Mouse (Mus musculus) skeletal muscle tissue, adult 2 months (tissue): ENCODE measurements around the gene Gfi1.

ENCODE experiments used
- DNase-seq: peaks from one replicate; pipeline ENCODE4 v3.0.0-alpha.2; 2012; ENCODE audit warnings: low read depth, low spot score

Gene Gfi1

DNA sequence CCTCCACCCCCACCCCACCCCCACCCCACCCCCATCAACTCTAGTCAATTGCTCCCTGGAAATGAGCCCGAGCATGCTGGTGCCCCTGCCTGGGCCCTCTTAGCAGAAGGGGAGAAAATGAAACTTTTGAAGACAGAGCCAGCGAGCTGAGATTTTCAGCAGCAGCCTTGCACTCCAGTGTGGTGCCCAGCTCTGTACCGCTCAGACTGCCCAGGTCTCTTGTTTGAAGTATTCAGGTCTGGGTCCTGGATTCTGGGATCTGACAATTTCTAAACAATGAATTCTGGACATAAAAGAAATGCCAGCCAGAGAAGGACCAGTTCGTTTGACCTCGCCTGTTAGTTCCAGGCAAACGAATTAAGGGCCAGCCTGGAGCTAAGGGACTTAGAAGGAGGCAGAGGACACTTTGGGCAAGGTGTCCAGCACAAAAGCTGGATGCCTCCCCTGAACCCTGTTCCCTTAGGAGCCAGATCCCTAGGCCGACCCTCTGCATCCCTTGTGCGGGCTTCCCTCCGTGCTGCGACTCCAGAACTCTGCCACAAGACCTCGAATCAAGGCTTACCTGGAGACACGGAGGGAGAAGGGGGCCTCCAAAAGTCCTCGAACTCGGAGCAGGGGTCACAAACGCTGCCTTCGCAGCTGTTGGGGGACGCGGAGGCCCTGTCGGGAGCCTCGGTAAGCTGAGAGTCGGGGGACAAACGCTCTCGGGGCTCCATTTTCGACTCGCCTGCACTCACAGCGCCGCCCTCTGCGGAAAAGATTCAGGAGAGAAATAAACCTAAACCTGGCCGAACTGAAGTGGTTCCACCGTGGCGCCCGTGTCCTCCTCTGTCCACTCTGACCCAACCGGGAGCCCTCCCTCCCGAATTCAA, 2.9 kb downstream of the Gfi1 start:
- no peak for DNase-seq

DNA sequence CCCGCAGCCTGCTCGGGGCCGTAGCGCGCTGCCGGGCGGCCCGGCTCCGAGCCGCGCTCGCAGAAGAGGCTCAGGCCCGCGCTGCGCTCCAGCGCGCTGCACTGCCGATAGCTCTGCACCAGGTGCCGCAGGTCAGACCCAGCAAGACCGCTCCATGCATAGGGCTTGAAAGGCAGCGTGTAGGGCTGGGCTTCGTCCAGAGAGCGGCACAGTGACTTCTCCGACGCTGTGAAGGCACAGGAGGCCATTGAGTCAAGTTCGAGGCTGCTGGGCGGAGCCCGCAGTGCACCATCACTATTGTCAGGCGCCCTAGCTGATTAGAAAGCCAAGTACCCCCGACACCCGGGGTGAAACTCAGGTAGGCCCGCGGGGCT, 4.2 kb downstream of the Gfi1 start:
- no peak for DNase-seq

DNA sequence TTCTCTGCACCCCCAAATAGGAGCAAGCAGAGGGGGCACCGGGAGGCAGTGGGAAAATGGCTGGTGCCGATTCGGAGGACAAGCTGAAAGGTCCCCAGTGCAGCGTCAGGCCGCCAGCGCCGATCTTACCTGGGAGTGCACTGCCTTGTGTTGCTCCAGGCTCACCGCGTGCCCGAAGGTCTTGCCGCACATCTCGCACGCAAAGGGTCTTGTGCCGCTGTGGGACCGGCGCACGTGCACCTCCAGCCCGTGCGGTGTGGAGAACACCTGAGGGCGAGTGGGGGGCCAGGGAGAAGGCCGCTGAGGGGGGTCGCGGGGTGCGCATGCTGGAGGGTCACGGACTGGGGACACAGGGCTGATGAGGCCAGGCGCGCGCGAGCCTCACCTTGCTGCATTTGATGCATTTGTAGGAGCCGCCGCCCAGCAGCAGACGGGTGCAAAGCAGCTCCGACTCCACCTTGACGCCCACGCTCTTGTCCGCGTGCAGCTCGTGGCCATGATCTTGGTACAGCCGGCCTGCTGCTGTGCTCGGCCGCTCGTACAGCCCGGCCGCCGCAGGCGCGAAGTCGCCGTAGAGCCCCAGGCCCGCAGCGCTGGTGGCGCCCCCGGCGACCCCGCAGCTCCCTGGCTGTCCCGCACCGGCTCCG, 4.7 kb downstream of the Gfi1 start:
- no peak for DNase-seq

DNA sequence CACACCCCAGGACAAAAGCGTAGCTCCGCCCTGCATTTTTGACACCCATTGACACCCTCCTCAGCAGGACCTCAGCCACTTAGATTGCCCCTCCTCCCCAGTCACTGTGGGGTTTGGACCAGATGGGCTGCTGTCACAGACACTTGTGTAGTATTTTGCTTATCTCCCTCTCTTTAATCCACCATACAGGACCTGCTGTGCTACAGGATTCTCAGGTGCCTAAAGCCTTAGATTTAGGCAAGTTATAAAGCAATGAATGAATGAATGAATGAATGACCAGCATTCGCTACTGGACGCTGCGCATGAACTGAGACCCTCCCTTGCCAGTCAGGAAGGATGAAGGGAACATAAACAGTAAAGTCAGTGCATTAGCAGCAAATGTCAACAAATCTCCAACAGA, 5.3 kb downstream of the Gfi1 start:
- DNase-seq, result no peak

DNA sequence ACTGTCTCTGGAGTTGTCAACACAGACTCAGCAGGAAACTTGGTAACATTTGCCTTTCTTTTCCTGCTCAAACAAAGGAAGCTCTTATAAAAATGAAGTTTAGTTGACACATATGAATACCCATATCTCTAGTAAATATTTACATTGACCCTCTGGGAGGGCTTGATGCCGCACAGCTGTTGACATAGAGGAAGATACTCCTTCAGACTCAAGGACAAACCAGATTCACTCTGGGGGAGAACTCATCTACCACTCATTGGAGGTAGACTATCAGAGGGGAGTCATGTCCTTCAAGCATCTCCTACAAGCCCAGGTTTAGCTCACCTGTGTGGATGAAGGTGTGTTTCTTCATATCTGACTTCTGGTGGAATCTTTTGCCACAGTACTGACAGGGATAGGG, 6.0 kb downstream of the Gfi1 start:
- DNase-seq, result no peak

DNA sequence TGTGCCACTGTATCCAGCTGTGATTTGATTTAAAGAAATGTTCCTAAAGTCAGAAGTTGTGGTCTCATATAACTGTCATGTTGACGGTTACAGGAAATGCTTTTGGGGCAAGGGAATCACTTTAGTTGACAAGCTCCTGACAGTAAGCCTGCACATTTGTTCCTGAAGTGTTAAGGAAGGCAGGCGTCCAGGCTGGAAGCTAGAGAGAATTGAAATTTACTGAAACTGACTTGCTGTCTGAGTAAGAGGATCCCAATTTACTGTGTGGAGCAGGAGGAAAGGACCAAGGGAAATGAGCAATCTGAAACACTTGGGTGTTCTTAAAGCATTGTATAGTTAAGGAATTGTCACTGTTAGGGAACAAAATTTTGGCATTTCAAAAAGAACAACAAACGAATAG, 6.6 kb downstream of the Gfi1 start:
- DNase-seq, result no peak

DNA sequence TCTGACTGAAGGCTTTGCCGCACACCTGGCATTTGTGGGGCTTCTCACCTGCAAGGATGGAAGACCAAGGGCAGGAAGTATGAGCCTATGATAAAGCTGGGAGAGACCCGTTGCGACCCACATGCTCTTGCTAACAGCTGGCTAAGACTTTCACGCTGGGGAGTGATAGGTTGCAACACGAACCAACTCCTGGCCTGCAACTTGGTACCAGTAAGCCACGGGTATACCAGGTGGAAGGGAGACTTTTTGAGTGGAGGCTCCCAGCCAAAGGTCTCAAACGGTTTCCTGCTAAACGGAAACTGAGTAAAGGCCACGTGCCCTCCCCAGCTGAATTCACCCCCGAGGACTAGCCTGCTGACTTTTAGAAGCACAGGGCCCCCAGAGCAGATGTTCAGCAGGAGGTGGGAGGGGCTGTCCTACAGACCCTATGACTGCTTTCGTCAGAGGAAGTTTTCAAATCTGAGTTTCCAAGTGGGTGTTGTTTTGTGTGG, 7.9 kb downstream of the Gfi1 start:
- DNase-seq, result no peak

DNA sequence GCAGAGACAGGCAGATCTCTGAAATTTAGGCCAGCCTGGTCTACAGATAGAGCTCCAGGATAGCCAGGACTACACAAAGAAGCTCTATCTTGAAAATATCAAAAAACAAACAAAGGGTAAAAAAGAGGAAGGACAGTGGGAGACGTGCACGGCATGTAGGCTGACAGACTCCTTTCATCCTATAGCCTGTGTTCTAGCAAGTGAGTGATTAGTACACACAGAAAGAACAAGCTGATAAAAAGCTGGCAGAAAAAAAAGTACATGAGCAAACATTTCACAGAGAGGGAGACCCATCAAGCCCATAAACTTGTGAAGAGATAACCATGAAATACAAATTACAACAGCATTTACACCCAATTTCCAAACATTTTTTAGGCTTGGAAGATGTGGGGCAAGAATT, 14.1 kb downstream of the Gfi1 start:
- no peak for DNase-seq

DNA sequence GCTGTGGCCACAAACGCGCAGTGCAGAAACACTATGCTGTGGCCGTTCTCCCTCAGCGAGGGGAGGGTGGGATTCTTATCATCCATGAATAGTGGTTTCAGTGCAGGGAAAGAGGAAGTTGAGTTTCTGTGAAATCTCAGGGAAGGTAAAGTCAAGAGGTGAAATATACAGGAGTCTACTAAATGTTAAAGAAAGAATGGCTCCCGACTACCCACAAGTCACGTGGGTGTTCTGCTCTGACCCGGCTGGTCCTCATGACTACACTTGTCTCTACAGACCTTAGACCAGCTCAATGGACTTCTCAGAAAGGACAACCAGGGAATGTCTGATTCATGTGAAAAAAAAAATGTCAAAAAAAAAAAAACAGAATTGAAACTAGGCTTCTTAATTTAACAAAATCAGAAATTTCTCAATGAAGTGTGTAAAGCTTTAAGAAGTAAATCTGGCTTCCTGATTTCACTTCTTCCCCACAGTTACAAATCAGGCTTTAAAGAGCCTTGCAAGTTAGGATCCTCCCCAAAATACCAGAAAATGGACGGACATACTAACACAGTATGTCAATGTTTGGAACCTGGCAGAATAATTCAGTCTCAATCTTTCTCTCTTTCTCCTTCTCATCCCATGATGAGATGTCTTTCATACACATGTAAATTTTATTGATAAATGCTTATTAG, 17.6 kb downstream of the Gfi1 start:
- no peak for DNase-seq

DNA sequence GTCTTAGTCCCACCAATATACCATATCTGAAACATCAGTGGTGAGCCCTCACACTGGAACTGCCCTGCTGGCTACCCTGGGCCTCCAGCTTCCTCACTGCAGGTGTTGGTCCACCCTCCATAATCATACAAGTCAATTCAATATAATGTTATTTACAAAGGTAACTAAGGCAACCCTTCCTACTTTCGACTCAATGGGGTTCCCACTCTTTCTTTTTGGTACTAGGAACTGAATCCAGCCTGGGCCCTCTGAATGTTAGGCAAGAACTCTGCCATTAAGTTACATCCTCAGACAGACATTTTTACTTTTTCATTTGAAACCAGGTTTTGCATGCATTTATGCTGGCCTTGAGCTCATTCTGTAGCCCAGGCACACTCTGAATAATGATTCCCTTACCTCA, 19.6 kb downstream of the Gfi1 start:
- DNase-seq, result no peak

DNA sequence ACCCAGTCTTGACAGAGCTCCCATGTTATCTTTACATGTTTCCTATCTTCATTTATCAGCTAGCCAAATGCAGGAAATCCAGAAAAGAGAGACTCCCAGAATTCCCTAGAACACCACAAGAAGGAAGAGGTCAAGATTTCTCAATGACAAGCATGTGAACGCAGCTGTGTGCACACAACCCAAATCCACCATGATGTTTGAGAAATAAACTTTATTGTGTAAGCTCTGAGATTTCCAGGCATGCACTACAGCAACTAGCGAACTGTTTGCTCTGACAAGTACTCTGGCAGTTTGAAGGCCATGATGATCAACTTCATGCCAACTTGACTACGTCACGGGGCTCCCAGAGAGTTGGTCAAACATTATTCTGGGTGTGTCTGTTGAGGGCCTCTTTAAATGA, 20.1 kb downstream of the Gfi1 start:
- DNase-seq, result no peak

DNA sequence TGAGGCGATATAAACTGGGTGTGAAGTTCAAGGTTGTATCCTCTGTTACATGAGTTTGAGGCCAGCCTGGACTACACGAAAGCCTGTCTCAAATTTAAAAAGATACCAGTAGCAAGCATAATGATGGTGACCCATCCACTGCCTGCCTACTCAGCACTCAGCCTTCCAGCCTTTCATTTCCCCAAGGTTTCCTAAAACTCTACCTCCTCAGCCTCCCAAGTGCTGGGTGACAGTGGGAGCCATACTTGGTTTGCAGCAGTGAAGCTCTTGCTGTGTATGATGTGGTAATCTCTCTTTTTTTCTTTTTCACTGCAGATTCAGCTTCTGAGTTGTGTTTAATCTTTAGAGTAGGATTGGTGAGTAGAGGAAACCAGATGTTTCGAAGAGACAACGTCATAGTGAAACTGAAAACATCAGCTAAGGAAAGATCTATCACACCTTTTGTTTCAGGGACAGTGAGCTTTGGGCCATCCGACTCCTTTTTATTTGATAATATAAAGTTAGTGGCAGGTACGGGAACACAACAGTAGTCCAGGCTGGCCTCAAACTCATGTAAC, 22.6 kb downstream of the Gfi1 start:
- no peak for DNase-seq

DNA sequence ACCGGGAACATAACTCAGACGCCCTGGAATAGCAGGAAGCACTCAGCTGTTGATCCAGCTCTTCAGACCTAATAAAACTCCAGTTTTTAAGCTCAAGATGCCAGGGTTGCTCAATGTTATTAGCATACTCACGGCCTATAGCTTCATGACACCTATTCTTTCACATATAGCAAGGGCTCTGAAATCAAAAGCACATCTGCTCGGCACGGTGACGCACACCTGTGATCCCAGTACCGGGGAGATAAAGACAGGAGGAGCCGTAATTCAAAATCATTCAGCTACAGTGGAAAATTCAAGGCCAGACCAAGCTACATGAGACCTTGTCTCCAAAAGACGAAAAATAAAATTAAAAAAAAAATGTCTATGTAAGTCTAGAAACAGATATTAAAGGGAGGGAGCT, 24.2 kb downstream of the Gfi1 start:
- no peak for DNase-seq

DNA sequence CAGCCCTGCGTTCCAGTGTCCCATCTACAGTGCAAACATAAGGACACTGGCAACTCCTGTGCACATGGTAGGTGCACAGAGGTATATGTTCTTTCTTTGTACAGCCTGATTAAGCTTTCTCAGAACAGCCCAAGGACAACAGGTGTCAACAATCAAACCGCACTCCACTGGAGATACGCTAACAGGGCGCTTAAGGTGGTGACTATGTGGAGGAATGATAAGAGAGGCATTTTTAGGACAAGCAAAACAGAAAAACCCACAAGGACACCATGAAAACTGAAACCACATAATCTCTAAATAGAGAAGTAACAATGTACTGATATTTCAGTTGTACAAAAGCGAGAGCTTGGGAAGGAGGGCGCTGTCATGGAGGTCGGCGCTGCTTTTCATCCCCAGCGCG, 25.0 kb downstream of the Gfi1 start:
- no peak for DNase-seq

DNA sequence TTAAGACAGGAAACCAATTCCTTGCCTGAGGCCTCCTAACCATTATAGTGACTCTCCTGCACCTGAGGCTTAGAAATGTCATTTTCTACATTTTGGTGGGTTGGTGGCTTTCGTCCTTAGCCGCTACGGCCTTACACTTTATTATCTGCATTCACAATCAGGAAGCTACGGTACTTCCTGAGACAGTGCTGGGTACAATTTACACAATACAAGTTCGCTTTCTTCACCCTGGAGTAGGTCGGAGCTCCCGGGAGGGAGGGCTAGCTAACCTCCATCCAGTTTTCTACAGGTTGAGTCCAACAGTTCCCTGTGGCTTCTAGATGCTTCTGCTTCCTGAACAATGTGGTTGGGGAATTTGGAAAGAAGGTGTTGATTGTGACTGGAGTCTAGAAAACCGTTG, 26.9 kb downstream of the Gfi1 start:
- no peak for DNase-seq

DNA sequence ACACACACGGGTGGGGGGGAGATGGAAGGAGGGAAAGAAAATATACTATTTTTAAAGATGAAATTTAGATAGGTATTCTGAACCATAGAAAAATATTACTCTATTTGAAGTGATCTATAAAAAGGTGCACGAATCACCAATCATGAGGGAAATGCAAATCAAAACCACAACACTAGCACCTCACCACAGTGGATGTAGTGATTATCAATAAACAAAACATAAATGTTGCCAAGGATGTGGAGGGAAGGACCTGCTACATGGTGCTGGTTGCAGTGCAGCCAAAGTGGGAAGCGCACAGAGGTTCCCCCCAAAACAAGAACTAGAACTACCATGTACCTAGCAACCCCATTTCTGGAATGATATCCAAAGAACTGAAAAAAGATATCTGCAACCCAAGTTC, 30.8 kb downstream of the Gfi1 start:
- no peak for DNase-seq

DNA sequence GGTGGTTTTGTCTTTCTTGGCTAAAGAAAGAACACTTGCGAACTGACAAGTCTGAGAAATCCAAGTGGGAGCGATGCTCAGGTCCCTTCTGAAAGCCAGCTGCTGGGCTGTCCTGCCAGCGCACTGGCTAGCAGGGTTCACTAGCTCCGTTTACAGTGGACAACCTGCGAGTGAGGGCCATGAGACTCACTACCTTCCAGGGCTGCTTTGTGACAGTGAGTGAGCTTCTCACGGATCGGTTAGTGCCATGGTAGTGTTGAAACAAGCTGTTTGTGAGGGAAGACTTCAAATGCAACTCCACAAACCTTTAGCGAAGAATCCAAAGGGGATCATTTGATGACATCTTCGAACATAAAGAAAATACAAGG, 37.4 kb downstream of the Gfi1 start:
- DNase-seq, result no peak

DNA sequence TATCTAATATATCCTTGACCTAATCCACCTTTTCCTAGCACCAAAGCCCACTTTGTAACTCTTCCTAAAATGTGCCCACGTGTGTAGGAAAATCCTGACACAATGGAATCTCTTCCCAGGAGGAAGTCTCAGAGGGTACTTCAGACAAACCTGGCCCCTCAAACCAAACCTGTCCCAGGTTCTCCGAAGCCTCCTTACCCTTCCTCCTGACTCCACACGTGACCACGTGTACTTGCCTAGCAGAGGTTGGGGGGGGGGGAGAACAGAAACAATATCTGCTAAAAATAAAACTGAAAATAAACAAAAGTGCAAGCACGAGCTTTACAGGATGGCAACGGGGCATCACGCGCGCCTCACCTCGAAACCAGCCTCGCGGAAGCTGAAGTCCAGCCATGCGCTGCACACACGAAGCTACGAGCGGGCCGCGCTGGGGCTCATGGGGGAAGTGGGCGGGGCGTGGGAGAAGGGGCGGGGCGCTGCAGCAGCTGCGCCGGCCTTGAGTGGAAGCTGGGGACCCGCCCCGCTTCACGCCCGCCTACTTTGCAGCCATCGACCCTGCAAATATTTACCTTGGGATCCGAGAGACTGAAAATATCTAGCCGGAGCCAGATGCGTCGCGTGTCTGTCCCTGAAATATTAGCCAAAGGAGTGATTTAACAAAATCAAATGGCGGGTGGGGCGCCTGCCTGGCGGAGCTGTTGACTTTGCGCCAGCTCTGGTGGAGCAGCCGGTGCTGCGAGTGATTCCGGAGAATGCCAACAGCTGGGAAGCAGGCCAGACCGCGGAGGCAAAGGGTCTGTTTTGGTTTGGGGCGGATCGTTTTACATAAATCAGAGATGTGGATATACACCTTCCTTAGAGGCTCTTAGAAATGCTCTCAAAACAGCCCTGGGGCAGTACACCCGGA, 38.0 kb downstream of the Gfi1 start:
- DNase-seq, result peak; percentile 31

DNA sequence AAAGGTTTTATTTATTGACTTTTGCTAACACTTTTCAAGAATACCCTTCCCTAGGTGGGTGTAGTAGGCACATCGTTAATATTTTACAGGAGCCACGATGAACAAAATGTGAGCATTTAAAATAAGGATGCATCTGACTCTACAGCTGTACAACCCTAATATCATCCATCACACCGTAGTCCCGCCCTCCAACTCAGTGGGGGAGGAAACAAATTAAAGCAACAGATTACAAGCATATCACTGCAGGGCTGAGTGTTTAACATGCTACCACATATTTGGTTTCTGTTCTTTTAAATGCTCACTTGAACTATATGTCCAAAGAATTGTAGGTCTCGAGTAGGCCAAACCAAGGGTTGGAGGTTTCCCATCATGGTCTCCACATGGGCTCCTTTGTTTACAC, 38.7 kb downstream of the Gfi1 start:
- no peak for DNase-seq

DNA sequence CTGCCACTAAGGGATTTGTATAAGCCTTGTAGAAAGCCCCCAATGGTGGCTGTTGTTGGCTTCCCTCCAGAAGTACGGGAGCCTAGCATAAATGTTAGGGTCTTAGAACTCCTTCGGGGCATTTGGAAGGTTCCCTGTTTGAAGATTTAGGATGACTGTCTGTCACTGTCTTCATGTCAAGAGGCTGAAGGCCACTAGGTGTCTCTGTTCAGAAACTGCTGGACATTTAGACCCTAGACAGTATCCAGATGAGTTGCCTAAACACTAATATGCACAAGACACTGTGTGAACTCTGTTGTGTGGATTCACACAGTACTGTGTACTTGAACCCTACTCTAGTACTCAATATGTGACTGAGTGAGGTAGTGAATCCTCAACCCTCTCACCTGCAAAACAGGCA, 41.5 kb downstream of the Gfi1 start:
- DNase-seq, result no peak

DNA sequence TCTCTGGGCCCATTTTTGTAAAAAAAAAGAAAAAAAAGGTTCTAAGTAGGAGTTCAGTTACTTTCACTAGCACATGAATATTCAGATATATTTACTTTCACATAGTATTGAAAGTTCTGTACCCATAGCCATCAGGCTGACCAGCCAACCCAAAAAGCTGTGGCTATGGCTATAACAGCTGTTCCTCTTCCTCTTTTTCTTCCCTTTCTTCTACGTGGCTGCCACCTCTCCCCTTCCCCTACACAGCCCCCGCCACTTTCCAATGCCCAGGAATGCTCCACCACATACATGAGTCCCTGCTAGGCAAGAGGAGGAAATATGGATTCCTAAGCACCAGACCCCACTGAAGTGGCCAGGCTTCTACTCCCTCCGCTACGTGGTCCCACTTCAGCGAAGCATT, 44.5 kb downstream of the Gfi1 start:
- DNase-seq, result no peak

DNA sequence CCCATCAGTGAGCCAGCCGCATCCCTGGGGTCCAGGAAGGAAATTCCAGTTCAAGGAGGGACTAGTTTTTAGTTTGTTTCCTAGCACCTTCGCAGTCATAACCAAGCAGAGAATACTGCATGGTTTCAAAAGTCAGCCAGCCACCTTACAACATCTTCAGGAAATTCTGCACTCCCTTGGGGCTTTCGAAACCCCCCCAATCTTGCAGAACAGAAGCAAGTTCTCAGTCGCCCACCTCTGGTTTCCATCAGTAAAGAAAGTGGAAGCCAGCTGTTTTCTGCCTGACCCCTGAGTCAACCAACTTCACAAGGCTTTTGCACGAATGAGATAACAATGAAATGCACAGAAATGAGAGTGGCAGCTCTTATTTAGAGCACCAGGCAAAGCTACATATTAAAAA, 47.4 kb downstream of the Gfi1 start:
- DNase-seq, result no peak
